Mouse (Mus musculus): ENCODE data around the gene Thsd4. TPM values are rescaled to one million over a fixed set of nuclear protein-coding genes. Genes with fewer than 3 reads are reported as not detected.

The Thsd4 gene
- polyA plus RNA-seq, 1 experiment, result 9.0 TPM

GRCm38 (mm10) chr9:60310741-60311317 lies 211.0 kb downstream of the Thsd4 start:
- H3K27ac ChIP-seq (ENCODE audit: insufficient read depth, low read depth, low read length), result peak overlapping the region; percentile 46
- H3K27me3 ChIP-seq (ENCODE audit: control insufficient read depth, insufficient read depth, low read length), result no peaks in the 10 kb centered on the region
- H3K4me1 ChIP-seq (ENCODE audit: control insufficient read depth, insufficient read depth, insufficient read length, low read length), result peaks cover 47% of the 10 kb centered on the region
- no peak overlapping the region for H3K4me3 ChIP-seq (ENCODE audit: low read depth, low read length)
- WGBS, result 67% methylated on average over 8 of the region's 8 CpGs
- TF ChIP-seq CTCF (IDR thresholded peaks at IDR 0.05; ENCODE audit: extremely low read depth, insufficient read length, insufficient replicate concordance, low read depth, low read length), result no peak
- no peak for TF ChIP-seq POLR2A (IDR thresholded peaks at IDR 0.05; ENCODE audit: low read depth, low read length)
- no peaks in the 10 kb centered on the region for H3K36me3 ChIP-seq (ENCODE audit: control insufficient read depth, insufficient read depth, low read length)

GRCm38 (mm10) chr9:60309786-60310711 lies 211.8 kb downstream of the Thsd4 start:
- no peaks in the 10 kb centered on the region for H3K27me3 ChIP-seq (ENCODE audit: control insufficient read depth, insufficient read depth, low read length)
- no peaks in the 10 kb centered on the region for H3K36me3 ChIP-seq (ENCODE audit: control insufficient read depth, insufficient read depth, low read length)
- H3K4me3 ChIP-seq (ENCODE audit: low read depth, low read length), result no peak overlapping the region
- peaks cover 46% of the 10 kb centered on the region for H3K4me1 ChIP-seq (ENCODE audit: control insufficient read depth, insufficient read depth, insufficient read length, low read length)
- TF ChIP-seq POLR2A (IDR thresholded peaks at IDR 0.05; ENCODE audit: low read depth, low read length) (no peak), CTCF (IDR thresholded peaks at IDR 0.05; ENCODE audit: extremely low read depth, insufficient read length, insufficient replicate concordance, low read depth, low read length) (no peak)
- WGBS, result 65% methylated on average over 16 of the region's 16 CpGs
- peak overlapping the region; percentile 46 for H3K27ac ChIP-seq (ENCODE audit: insufficient read depth, low read depth, low read length)

GRCm38 (mm10) chr9:60308182-60308581 lies 213.7 kb downstream of the Thsd4 start:
- no peaks in the 10 kb centered on the region for H3K36me3 ChIP-seq (ENCODE audit: control insufficient read depth, insufficient read depth, low read length)
- peak overlapping the region; percentile 69; the same call in 1 of the 2 replicates for H3K27ac ChIP-seq (ENCODE audit: insufficient read depth, low read depth, low read length)
- H3K4me1 ChIP-seq (ENCODE audit: control insufficient read depth, insufficient read depth, insufficient read length, low read length), result peaks cover 43% of the 10 kb centered on the region
- TF ChIP-seq CTCF (IDR thresholded peaks at IDR 0.05; ENCODE audit: extremely low read depth, insufficient read length, insufficient replicate concordance, low read depth, low read length), result no peak
- no peak for TF ChIP-seq POLR2A (IDR thresholded peaks at IDR 0.05; ENCODE audit: low read depth, low read length)
- no peaks in the 10 kb centered on the region for H3K27me3 ChIP-seq (ENCODE audit: control insufficient read depth, insufficient read depth, low read length)
- WGBS, result 70% methylated on average over 4 of the region's 4 CpGs
- H3K4me3 ChIP-seq (ENCODE audit: low read depth, low read length), result no peak overlapping the region

GRCm38 (mm10) chr9:60307469-60307868 lies 214.4 kb downstream of the Thsd4 start:
- Histone ChIP-seq H3K27me3 (ENCODE audit: control insufficient read depth, insufficient read depth, low read length) (no peaks in the 10 kb centered on the region), H3K36me3 (ENCODE audit: control insufficient read depth, insufficient read depth, low read length) (no peaks in the 10 kb centered on the region), H3K4me1 (ENCODE audit: control insufficient read depth, insufficient read depth, insufficient read length, low read length) (peaks cover 43% of the 10 kb centered on the region), H3K4me3 (ENCODE audit: low read depth, low read length) (no peak overlapping the region), H3K27ac (ENCODE audit: insufficient read depth, low read depth, low read length) (peak overlapping the region; percentile 97)
- 45% methylated on average over 5 of the region's 5 CpGs for WGBS
- no peak; the same call in 1 of the 2 replicates for TF ChIP-seq POLR2A (IDR thresholded peaks at IDR 0.05; ENCODE audit: low read depth, low read length)
- no peak for TF ChIP-seq CTCF (IDR thresholded peaks at IDR 0.05; ENCODE audit: extremely low read depth, insufficient read length, insufficient replicate concordance, low read depth, low read length)

GRCm38 (mm10) chr9:60306241-60306640 lies 215.6 kb downstream of the Thsd4 start:
- TF ChIP-seq CTCF (IDR thresholded peaks at IDR 0.05; ENCODE audit: extremely low read depth, insufficient read length, insufficient replicate concordance, low read depth, low read length) (no peak), POLR2A (IDR thresholded peaks at IDR 0.05; ENCODE audit: low read depth, low read length) (no peak)
- peaks cover 34% of the 10 kb centered on the region for H3K4me1 ChIP-seq (ENCODE audit: control insufficient read depth, insufficient read depth, insufficient read length, low read length)
- H3K4me3 ChIP-seq (ENCODE audit: low read depth, low read length), result no peak overlapping the region
- no peaks in the 10 kb centered on the region for H3K27me3 ChIP-seq (ENCODE audit: control insufficient read depth, insufficient read depth, low read length)
- H3K27ac ChIP-seq (ENCODE audit: insufficient read depth, low read depth, low read length), result peak overlapping the region; percentile 97
- WGBS, result 40% methylated on average over 4 of the region's 4 CpGs
- no peaks in the 10 kb centered on the region for H3K36me3 ChIP-seq (ENCODE audit: control insufficient read depth, insufficient read depth, low read length)

GRCm38 (mm10) chr9:60305204-60305840 lies 216.5 kb downstream of the Thsd4 start:
- Histone ChIP-seq H3K4me1 (ENCODE audit: control insufficient read depth, insufficient read depth, insufficient read length, low read length) (peaks cover 30% of the 10 kb centered on the region), H3K27ac (ENCODE audit: insufficient read depth, low read depth, low read length) (peak overlapping the region; percentile 62), H3K36me3 (ENCODE audit: control insufficient read depth, insufficient read depth, low read length) (no peaks in the 10 kb centered on the region), H3K4me3 (ENCODE audit: low read depth, low read length) (no peak overlapping the region), H3K27me3 (ENCODE audit: control insufficient read depth, insufficient read depth, low read length) (no peaks in the 10 kb centered on the region)
- 70% methylated on average over 2 of the region's 2 CpGs for WGBS
- TF ChIP-seq CTCF (IDR thresholded peaks at IDR 0.05; ENCODE audit: extremely low read depth, insufficient read length, insufficient replicate concordance, low read depth, low read length), result no peak
- no peak for TF ChIP-seq POLR2A (IDR thresholded peaks at IDR 0.05; ENCODE audit: low read depth, low read length)

GRCm38 (mm10) chr9:60296276-60296675 lies 225.6 kb downstream of the Thsd4 start:
- Histone ChIP-seq H3K27me3 (ENCODE audit: control insufficient read depth, insufficient read depth, low read length) (no peaks in the 10 kb centered on the region), H3K27ac (ENCODE audit: insufficient read depth, low read depth, low read length) (no peak overlapping the region), H3K4me3 (ENCODE audit: low read depth, low read length) (no peak overlapping the region), H3K36me3 (ENCODE audit: control insufficient read depth, insufficient read depth, low read length) (no peaks in the 10 kb centered on the region), H3K4me1 (ENCODE audit: control insufficient read depth, insufficient read depth, insufficient read length, low read length) (no peaks in the 10 kb centered on the region)
- WGBS, result 93% methylated on average over 2 of the region's 2 CpGs
- no peak for TF ChIP-seq POLR2A (IDR thresholded peaks at IDR 0.05; ENCODE audit: low read depth, low read length)
- no peak for TF ChIP-seq CTCF (IDR thresholded peaks at IDR 0.05; ENCODE audit: extremely low read depth, insufficient read length, insufficient replicate concordance, low read depth, low read length)

All from small intestine, adult 2 months (tissue).